17 mouse cellular contexts compared by ENCODE assay signal in the genomic region with DNA sequence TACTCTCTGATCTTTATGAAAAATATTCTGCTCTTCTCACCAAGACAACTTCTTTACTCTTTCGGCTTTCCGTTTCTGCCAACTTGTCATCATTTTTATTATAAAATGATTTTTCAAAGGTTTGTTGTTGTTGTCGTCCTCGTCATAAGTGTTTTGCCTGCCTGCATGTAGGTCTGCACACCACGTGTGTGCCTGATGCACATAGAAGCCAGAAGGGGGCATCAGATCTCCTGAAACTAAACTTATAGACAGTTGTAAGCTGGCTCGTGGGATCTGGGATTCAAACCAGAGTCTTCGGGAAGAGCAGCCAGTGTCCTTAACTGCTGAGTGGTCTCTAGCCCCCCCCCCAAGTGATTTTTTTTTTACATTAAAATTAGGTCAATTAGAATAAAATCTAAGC. TPM values are rescaled to one million over a fixed set of nuclear protein-coding genes. Genes with fewer than 3 reads are reported as not detected.
DNase-seq lines count a peak whose midpoint lies in the region; ATAC-seq and TF ChIP-seq lines count a peak whose summit lies in the region.
"Had no signal": no experiment of that assay in that cellular context is flagged by ENCODE, and none has a peak within 500 bp of the region (broad histone marks: within the 10 kb centered on the region; RNA-seq: fewer than 3 reads in every experiment).

No protein-coding gene starts in this region.

- no peak overlapping the region for H3K27ac ChIP-seq in layer of hippocampus, adult 2 months
- H3K27ac ChIP-seq in ES-Bruce4 (ENCODE audit: insufficient read depth, low read length): no peak overlapping the region
- H3K27ac ChIP-seq in bone marrow macrophage, adult 2 months (ENCODE audit: insufficient read depth, low read depth, low read length): peak overlapping the region; percentile 85
- H3K27ac ChIP-seq: embryonic facial prominence, embryonic 12.5 days; forebrain, embryonic 10.5 days; hindbrain, embryonic 15.5 days; kidney, embryonic 15.5 days; limb, embryonic 12.5 days; neural tube, embryonic 13.5 days had no signal

- peak; percentile 40 for TF ChIP-seq CTCF in layer of hippocampus, adult 2 months (conservative IDR thresholded peaks at IDR 0.05)
- TF ChIP-seq CTCF in C2C12 (IDR thresholded peaks at IDR 0.05; ENCODE audit: control insufficient read depth, insufficient read depth, insufficient read length) (no peak), ES-Bruce4 (IDR thresholded peaks at IDR 0.05; ENCODE audit: low read depth, low read length) (peak; percentile 52)
- peak; percentile 41 for TF ChIP-seq CTCF in bone marrow macrophage, adult 2 months (IDR thresholded peaks at IDR 0.05; ENCODE audit: low read depth, low read length)

- DNase-seq in layer of hippocampus, adult 2 months (ENCODE audit: low spot score in 2 of 2): no peak
- DNase-seq in layer of hippocampus, adult 8-10 months (ENCODE audit: low spot score in 2 of 2): no peak
- DNase-seq in left cerebral cortex, postnatal 10 days (ENCODE audit: extremely low spot score in 1 of 2, low spot score in 2 of 2): no peak
- DNase-seq in layer of hippocampus, postnatal 36 days: no peak
- DNase-seq: adrenal gland, postnatal 10 days; cerebellum, postnatal 10 days; retina, postnatal 1 day had no signal

- intact Hi-C loops in left cerebral cortex, postnatal 10 days (cut with DNase I): no loop called here

- no peaks in the 10 kb centered on the region for H3K9me3 ChIP-seq in ES-Bruce4 (replicated peaks; ENCODE audit: control insufficient read depth, insufficient read depth, low read length, poor library complexity, severe bottlenecking)
- H3K9me3 ChIP-seq: embryonic facial prominence, embryonic 12.5 days; forebrain, embryonic 10.5 days; hindbrain, embryonic 15.5 days; kidney, embryonic 15.5 days; limb, embryonic 12.5 days; neural tube, embryonic 13.5 days had no signal

- H3K79me3 ChIP-seq in C2C12 (ENCODE audit: low read depth): no peaks in the 10 kb centered on the region

- no peak for TF ChIP-seq EP300 in ES-Bruce4 (IDR thresholded peaks at IDR 0.05; ENCODE audit: insufficient read depth, low read depth, low read length)

- H3K27me3 ChIP-seq in C2C12 (ENCODE audit: control insufficient read depth, insufficient read depth, insufficient read length) (no peaks in the 10 kb centered on the region), ES-Bruce4 (ENCODE audit: control insufficient read depth, insufficient read depth, low read length, poor library complexity, severe bottlenecking) (no peaks in the 10 kb centered on the region)
- H3K27me3 ChIP-seq: embryonic facial prominence, embryonic 12.5 days; hindbrain, embryonic 15.5 days; kidney, embryonic 15.5 days; limb, embryonic 12.5 days; neural tube, embryonic 13.5 days had no signal

- H3K79me2 ChIP-seq in C2C12 (ENCODE audit: control insufficient read depth, insufficient read depth): no peaks in the 10 kb centered on the region

- H3K36me3 ChIP-seq in C2C12 (ENCODE audit: control insufficient read depth, insufficient read depth) (no peaks in the 10 kb centered on the region), ES-Bruce4 (ENCODE audit: control insufficient read depth, insufficient read depth, low read length, poor library complexity, severe bottlenecking) (no peaks in the 10 kb centered on the region)
- H3K36me3 ChIP-seq: embryonic facial prominence, embryonic 12.5 days; forebrain, embryonic 10.5 days; hindbrain, embryonic 15.5 days; kidney, embryonic 15.5 days; limb, embryonic 12.5 days; neural tube, embryonic 13.5 days had no signal

- H3K4me3 ChIP-seq in layer of hippocampus, adult 2 months: no peak overlapping the region
- H3K4me3 ChIP-seq in C2C12 (ENCODE audit: insufficient read depth, poor library complexity, severe bottlenecking) (no peak overlapping the region), ES-Bruce4 (ENCODE audit: low read depth, low read length) (no peak overlapping the region)
- no peak overlapping the region for H3K4me3 ChIP-seq in bone marrow macrophage, adult 2 months (ENCODE audit: insufficient read depth, low read length)
- H3K4me3 ChIP-seq: embryonic facial prominence, embryonic 12.5 days; forebrain, embryonic 10.5 days; hindbrain, embryonic 15.5 days; kidney, embryonic 15.5 days; limb, embryonic 12.5 days; neural tube, embryonic 13.5 days had no signal

- H3K4me1 ChIP-seq in ES-Bruce4 (ENCODE audit: control insufficient read depth, insufficient read depth, low read length): no peaks in the 10 kb centered on the region
- H3K4me1 ChIP-seq in bone marrow macrophage, adult 2 months (ENCODE audit: control insufficient read depth, insufficient read depth, low read length): peaks cover 61% of the 10 kb centered on the region
- H3K4me1 ChIP-seq: embryonic facial prominence, embryonic 12.5 days; forebrain, embryonic 10.5 days; hindbrain, embryonic 15.5 days; kidney, embryonic 15.5 days; limb, embryonic 12.5 days; neural tube, embryonic 13.5 days had no signal

- H3ac ChIP-seq in C2C12 (ENCODE audit: control insufficient read depth, insufficient read length, low read depth): no peak overlapping the region

- no peak overlapping the region for H3K9ac ChIP-seq in ES-Bruce4 (ENCODE audit: low read depth, poor library complexity, severe bottlenecking)
- H3K9ac ChIP-seq: embryonic facial prominence, embryonic 12.5 days; hindbrain, embryonic 15.5 days; kidney, embryonic 15.5 days; limb, embryonic 12.5 days; neural tube, embryonic 13.5 days had no signal

- ATAC-seq in megakaryocyte, adult 5-6 weeks (ENCODE audit: poor library complexity, severe bottlenecking): no peak

- no peak for TF ChIP-seq POLR2A in ES-Bruce4 (IDR thresholded peaks at IDR 0.05; ENCODE audit: insufficient read depth, low read length)
- TF ChIP-seq POLR2A in bone marrow macrophage, adult 2 months (IDR thresholded peaks at IDR 0.05; ENCODE audit: borderline replicate concordance, low read depth, low read length): no peak

TF ChIP-seq in C2C12, 6 proteins besides CTCF, POLR2A, EP300 and RAD21:
- TF ChIP-seq USF1 (IDR thresholded peaks at IDR 0.05; ENCODE audit: low read depth) (no peak), MAX (IDR thresholded peaks at IDR 0.05) (peak; percentile 61)
TF ChIP-seq in C2C12: peak in this region for 1.

RNA-seq across cellular contexts. Expression of a gene that starts 6.3 kb away (rescaled TPM):
- 100 to 1,000 TPM; 156 to 166 TPM for total RNA-seq in layer of hippocampus, adult 2 months (2021)
- 100 to 1,000 TPM; 154 to 177 (median 170) TPM for total RNA-seq in layer of hippocampus, adult 8-10 months (2022)
- 174 TPM for polyA plus RNA-seq in C2C12 (2012; fragmentation: generic; extraction: Trizol)
- polyA plus RNA-seq in ES-Bruce4 (2011; ENCODE audit: insufficient read depth, insufficient read length, low read depth, missing spikeins): 174 and 184 TPM in 2 replicates
- 291 and 303 TPM in 2 replicates for polyA plus RNA-seq in bone marrow macrophage, adult 2 months (2012; ENCODE audit: insufficient read depth, insufficient read length, missing spikeins)
- 100 to 1,000 TPM; 151 to 158 TPM for total RNA-seq in left cerebral cortex, postnatal 10 days (2021)
- total RNA-seq in layer of hippocampus, postnatal 36 days (2021): 100 to 1,000 TPM; 162 to 167 TPM
- total RNA-seq in megakaryocyte, adult 5-6 weeks (2015): 297 and 300 TPM in 2 replicates
- total RNA-seq in megakaryocyte, adult 5-6 weeks (2017): 128 and 157 TPM in 2 replicates

RNA-seq across cellular contexts. Expression of a gene that starts 41.8 kb away (rescaled TPM):
- 10 to 100 TPM; 34.2 to 35.5 TPM for total RNA-seq in layer of hippocampus, adult 2 months (2021)
- total RNA-seq in layer of hippocampus, adult 8-10 months (2022): 10 to 100 TPM; 39.8 to 42.3 (median 41.1) TPM
- 28.4 TPM for polyA plus RNA-seq in C2C12 (2012; fragmentation: generic; extraction: Trizol)
- 42.3 and 43.2 TPM in 2 replicates for polyA plus RNA-seq in ES-Bruce4 (2011; ENCODE audit: insufficient read depth, insufficient read length, low read depth, missing spikeins)
- 46.6 and 52.4 TPM in 2 replicates for polyA plus RNA-seq in bone marrow macrophage, adult 2 months (2012; ENCODE audit: insufficient read depth, insufficient read length, missing spikeins)
- 10 to 100 TPM; 24.5 to 26.3 TPM for total RNA-seq in left cerebral cortex, postnatal 10 days (2021)
- 10 to 100 TPM; 32.6 TPM for total RNA-seq in layer of hippocampus, postnatal 36 days (2021)
- 40.9 TPM in 2 replicates for total RNA-seq in megakaryocyte, adult 5-6 weeks (2015)
- 25.1 and 27.9 TPM in 2 replicates for total RNA-seq in megakaryocyte, adult 5-6 weeks (2017)
